Mouse (Mus musculus) embryonic fibroblast, embryonic 13.5 days (primary cell): Measurements from ENCODE around the gene Nr2c2ap.

Experiments
- CTCF ChIP-seq: IDR thresholded peaks from 2 replicates; pipeline ENCODE4 v1.5.1; 2011; ENCODE audit warnings: mild to moderate bottlenecking, control low read depth, low read length, moderate library complexity, borderline replicate concordance; ENCODE audit not compliant: insufficient read depth
- POLR2A ChIP-seq: IDR thresholded peaks from 2 replicates; pipeline ENCODE4 v1.6.1; 2011; ENCODE audit warnings: low read depth, mild to moderate bottlenecking, control low read depth, low read length, moderate library complexity

DNA sequence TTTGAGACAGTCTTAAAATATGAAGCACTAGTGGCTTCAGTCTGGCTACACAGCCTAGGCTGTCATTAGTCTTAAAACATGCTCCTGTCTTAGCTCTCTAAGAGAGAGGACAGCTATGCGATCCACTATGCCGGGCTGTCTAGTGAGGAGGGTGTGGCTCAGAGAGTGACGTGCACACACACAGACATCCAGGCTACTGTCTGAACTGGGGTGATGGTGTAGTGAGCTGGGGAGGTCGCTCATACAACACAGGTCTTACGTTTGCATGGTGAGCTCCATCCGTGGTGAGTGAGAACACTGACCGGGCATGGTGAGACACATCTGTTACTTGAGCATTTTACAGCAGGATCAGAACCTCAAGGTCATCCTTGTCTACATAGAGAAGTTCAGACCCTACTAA is 40.1 kb downstream of the Nr2c2ap start:
- TF ChIP-seq CTCF (no peak), POLR2A (no peak)
